Mouse (Mus musculus): ENCODE measurements at regions not wholly inside any gene's neighbourhood (a gene's known extent, or its start where the extent isn't known, plus 50 kb on each side); places are given as distances from the start of the nearest gene placed in this dataset.

DNA sequence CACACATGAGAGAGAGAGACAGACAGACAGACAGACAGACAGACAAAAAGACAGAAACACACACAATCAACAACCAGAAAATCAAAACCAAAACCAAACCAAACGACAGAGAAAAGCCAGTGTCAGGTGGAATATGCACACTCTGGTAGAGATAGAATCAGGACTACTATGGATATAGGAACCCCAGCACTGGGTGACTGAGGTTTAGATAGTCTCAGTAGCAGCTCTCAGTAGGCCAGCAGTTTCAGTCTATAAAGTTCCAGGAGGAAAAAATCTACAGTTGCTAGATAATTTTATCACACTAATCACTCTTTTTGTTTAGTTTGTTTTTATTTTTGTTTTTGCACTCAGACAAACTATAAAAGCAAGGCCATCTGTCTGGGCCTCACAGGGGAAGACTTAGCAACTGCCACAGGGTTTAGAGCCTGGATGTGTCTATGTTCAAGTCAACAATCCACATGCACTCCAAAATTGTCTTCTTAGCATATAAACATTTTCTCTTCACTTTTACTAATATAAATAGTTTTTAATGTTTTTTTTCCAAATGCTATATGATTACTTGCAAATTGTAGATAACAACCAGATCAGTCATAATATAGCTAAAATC lies 718.2 kb downstream of the Trim52 start:
- DNase-seq (ENCODE audit: extremely low spot score, low spot score): no peak

DNA sequence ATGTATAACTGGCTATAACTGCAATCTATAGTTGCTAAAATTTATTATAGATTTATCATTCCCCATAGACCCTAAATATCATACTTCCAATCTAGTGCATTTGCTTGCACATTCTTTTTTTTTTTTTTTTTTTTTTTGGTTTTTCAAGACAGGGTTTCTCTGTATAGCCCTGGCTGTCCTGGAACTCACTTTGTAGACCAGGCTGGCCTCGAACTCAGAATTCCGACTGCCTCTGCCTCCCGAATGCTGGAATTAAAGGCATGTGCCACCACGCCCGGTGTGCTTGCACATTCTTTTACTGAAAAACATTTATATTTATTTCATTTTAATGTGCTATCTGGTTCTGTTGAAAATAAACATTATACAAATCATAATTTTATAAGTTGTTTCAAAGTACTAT lies 729.7 kb downstream of the Trim52 start:
- DNase-seq (ENCODE audit: extremely low spot score, low spot score): no peak

DNA sequence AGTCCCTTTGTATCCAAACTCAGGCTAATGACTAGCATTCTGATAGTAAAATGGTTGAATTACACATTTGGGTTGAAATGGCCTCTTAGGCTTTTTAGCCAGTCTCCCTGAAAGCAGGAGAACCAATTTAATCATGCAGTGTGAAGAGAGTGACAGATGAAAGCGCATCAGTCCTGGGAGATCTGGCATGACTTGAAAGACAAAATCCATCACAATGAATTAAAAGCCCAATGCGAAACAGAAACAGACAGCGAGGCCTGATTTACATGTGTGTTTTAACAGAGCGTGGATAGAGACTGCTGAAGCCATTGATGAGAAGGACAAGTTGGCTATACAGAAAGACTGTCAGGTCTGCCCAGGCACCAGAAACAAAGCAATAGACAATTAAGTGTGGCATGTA lies 730.2 kb downstream of the Trim52 start:
- DNase-seq (ENCODE audit: extremely low spot score, low spot score): peak; percentile 18

Measured in neural tube, embryonic 10.5 days (tissue).